Mouse (Mus musculus): ENCODE measurements around the gene Celsr3.

- TF ChIP-seq CTCF (IDR thresholded peaks at IDR 0.05; ENCODE audit: extremely low read depth, insufficient read length, insufficient replicate concordance, low read depth, low read length): no peak
- TF ChIP-seq POLR2A (IDR thresholded peaks at IDR 0.05; ENCODE audit: low read depth, low read length): no peak
These were observed 20.4 kb upstream of the Celsr3 start for GRCm38 (mm10) chr9:108805768-108806167.

Measured in small intestine, adult 2 months (tissue).